Mouse (Mus musculus): ENCODE measurements around the gene Hdhd3. TPM values are rescaled to one million over a fixed set of nuclear protein-coding genes. Genes with fewer than 3 reads are reported as not detected.

Gene Hdhd3
- total and polyA plus RNA-seq, 3 experiments, result 3.9 to 9.0 (median 4.0) TPM

- peak overlapping the region; percentile 76 for H3K27ac ChIP-seq
- intact Hi-C loops (cut with DNase I), result loop anchor here (5.0 kb wide), 1 partner anchor 94 kb away; the partner anchor contains the start of genes Cdc26 and Prpf4
- peak overlapping the region; percentile 66 for H3K9ac ChIP-seq (ENCODE audit: low read depth, low read length)
- no peaks in the 10 kb centered on the region for H3K36me3 ChIP-seq (ENCODE audit: control insufficient read depth, insufficient read depth, low read length)
- WGBS, result 1% methylated on average over 7 of the region's 7 CpGs
- DNase-seq, result no peak
- TF ChIP-seq POLR2A (IDR thresholded peaks at IDR 0.05; ENCODE audit: insufficient read depth, low read depth, low read length) (no peak), CTCF (IDR thresholded peaks at IDR 0.05) (no peak), EP300 (IDR thresholded peaks at IDR 0.05; ENCODE audit: insufficient read depth, low read depth, low read length) (no peak)
- peak overlapping the region; percentile 78 for H3K4me3 ChIP-seq
- H3K79me2 ChIP-seq (replicated peaks; ENCODE audit: control insufficient read depth, insufficient read depth, low read length), result no peaks in the 10 kb centered on the region
- no peaks in the 10 kb centered on the region for H3K27me3 ChIP-seq (ENCODE audit: control insufficient read depth, insufficient read depth, low read length)
- H3K4me1 ChIP-seq (ENCODE audit: control insufficient read depth, insufficient read depth, low read length), result peaks cover 7% of the 10 kb centered on the region; the same call in 1 of the 2 replicates
These were observed 1.7 kb downstream of the Hdhd3 start for GRCm38 (mm10) chr4:62501534-62501933.

GRCm38 (mm10) chr4:62500799-62501198 is 2.5 kb downstream of the Hdhd3 start:
- intact Hi-C loops (cut with DNase I), result loop anchor here (5.0 kb wide), 1 partner anchor 93 kb away; the partner anchor contains the start of genes Cdc26 and Prpf4
- no peak overlapping the region for H3K27ac ChIP-seq
- no peak for TF ChIP-seq EP300 (IDR thresholded peaks at IDR 0.05; ENCODE audit: insufficient read depth, low read depth, low read length)
- TF ChIP-seq POLR2A (IDR thresholded peaks at IDR 0.05; ENCODE audit: insufficient read depth, low read depth, low read length), result no peak
- no peak for TF ChIP-seq CTCF (IDR thresholded peaks at IDR 0.05)
- no peaks in the 10 kb centered on the region for H3K79me2 ChIP-seq (replicated peaks; ENCODE audit: control insufficient read depth, insufficient read depth, low read length)
- DNase-seq, result no peak
- H3K9ac ChIP-seq (ENCODE audit: low read depth, low read length), result no peak overlapping the region
- peaks cover 8% of the 10 kb centered on the region; the same call in 1 of the 2 replicates for H3K4me1 ChIP-seq (ENCODE audit: control insufficient read depth, insufficient read depth, low read length)
- H3K36me3 ChIP-seq (ENCODE audit: control insufficient read depth, insufficient read depth, low read length), result no peaks in the 10 kb centered on the region
- H3K27me3 ChIP-seq (ENCODE audit: control insufficient read depth, insufficient read depth, low read length), result no peaks in the 10 kb centered on the region
- WGBS, result 86% methylated on average over 4 of the region's 4 CpGs
- no peak overlapping the region for H3K4me3 ChIP-seq

GRCm38 (mm10) chr4:62496815-62497214 is 6.5 kb downstream of the Hdhd3 start:
- peak; percentile 45 to 63 for DNase-seq
- intact Hi-C loops (cut with DNase I), result no loop called here
- Histone ChIP-seq H3K9ac (ENCODE audit: low read depth, low read length) (no peak overlapping the region), H3K79me2 (replicated peaks; ENCODE audit: control insufficient read depth, insufficient read depth, low read length) (no peaks in the 10 kb centered on the region), H3K4me1 (ENCODE audit: control insufficient read depth, insufficient read depth, low read length) (peaks cover 6% of the 10 kb centered on the region; the same call in 1 of the 2 replicates), H3K36me3 (ENCODE audit: control insufficient read depth, insufficient read depth, low read length) (no peaks in the 10 kb centered on the region), H3K27ac (no peak overlapping the region), H3K4me3 (no peak overlapping the region), H3K27me3 (ENCODE audit: control insufficient read depth, insufficient read depth, low read length) (no peaks in the 10 kb centered on the region)
- 15% methylated on average over 8 of the region's 8 CpGs for WGBS
- TF ChIP-seq CTCF (IDR thresholded peaks at IDR 0.05) (no peak), EP300 (IDR thresholded peaks at IDR 0.05; ENCODE audit: insufficient read depth, low read depth, low read length) (no peak), POLR2A (IDR thresholded peaks at IDR 0.05; ENCODE audit: insufficient read depth, low read depth, low read length) (no peak)

- Histone ChIP-seq H3K36me3 (ENCODE audit: control insufficient read depth, insufficient read depth, low read length) (no peaks in the 10 kb centered on the region), H3K27ac (no peak overlapping the region), H3K27me3 (ENCODE audit: control insufficient read depth, insufficient read depth, low read length) (no peaks in the 10 kb centered on the region), H3K4me1 (ENCODE audit: control insufficient read depth, insufficient read depth, low read length) (peaks cover 6% of the 10 kb centered on the region; the same call in 1 of the 2 replicates), H3K9ac (ENCODE audit: low read depth, low read length) (no peak overlapping the region), H3K79me2 (replicated peaks; ENCODE audit: control insufficient read depth, insufficient read depth, low read length) (no peaks in the 10 kb centered on the region), H3K4me3 (no peak overlapping the region)
- WGBS, result 43% methylated on average over 8 of the region's 8 CpGs
- peak; percentile 55 to 68 for DNase-seq
- TF ChIP-seq EP300 (IDR thresholded peaks at IDR 0.05; ENCODE audit: insufficient read depth, low read depth, low read length) (no peak), CTCF (IDR thresholded peaks at IDR 0.05) (no peak), POLR2A (IDR thresholded peaks at IDR 0.05; ENCODE audit: insufficient read depth, low read depth, low read length) (0 out of 2 replicates have a peak, but pooled peaks have one; percentile 13)
- intact Hi-C loops (cut with DNase I), result no loop called here
These were observed 7.3 kb downstream of the Hdhd3 start for GRCm38 (mm10) chr4:62495946-62496345.

- no peak overlapping the region for H3K27ac ChIP-seq
- H3K27me3 ChIP-seq (ENCODE audit: control insufficient read depth, insufficient read depth, low read length), result no peaks in the 10 kb centered on the region
- H3K9ac ChIP-seq (ENCODE audit: low read depth, low read length), result no peak overlapping the region
- 55% methylated on average over 9 of the region's 9 CpGs for WGBS
- H3K36me3 ChIP-seq (ENCODE audit: control insufficient read depth, insufficient read depth, low read length), result no peaks in the 10 kb centered on the region
- DNase-seq, result peak in 1 of 2 experiments; percentile 12
- no peak for TF ChIP-seq EP300 (IDR thresholded peaks at IDR 0.05; ENCODE audit: insufficient read depth, low read depth, low read length)
- TF ChIP-seq POLR2A (IDR thresholded peaks at IDR 0.05; ENCODE audit: insufficient read depth, low read depth, low read length), result no peak
- no peak for TF ChIP-seq CTCF (IDR thresholded peaks at IDR 0.05)
- H3K4me3 ChIP-seq, result no peak overlapping the region
- H3K4me1 ChIP-seq (ENCODE audit: control insufficient read depth, insufficient read depth, low read length), result peaks cover 6% of the 10 kb centered on the region; the same call in 1 of the 2 replicates
- intact Hi-C loops (cut with DNase I), result no loop called here
- no peaks in the 10 kb centered on the region for H3K79me2 ChIP-seq (replicated peaks; ENCODE audit: control insufficient read depth, insufficient read depth, low read length)
These were observed 9.0 kb downstream of the Hdhd3 start for GRCm38 (mm10) chr4:62494230-62494629.

- Histone ChIP-seq H3K27me3 (ENCODE audit: control insufficient read depth, insufficient read depth, low read length) (no peaks in the 10 kb centered on the region), H3K79me2 (replicated peaks; ENCODE audit: control insufficient read depth, insufficient read depth, low read length) (no peaks in the 10 kb centered on the region), H3K9ac (ENCODE audit: low read depth, low read length) (no peak overlapping the region), H3K27ac (no peak overlapping the region), H3K36me3 (ENCODE audit: control insufficient read depth, insufficient read depth, low read length) (no peaks in the 10 kb centered on the region), H3K4me3 (no peak overlapping the region), H3K4me1 (ENCODE audit: control insufficient read depth, insufficient read depth, low read length) (peaks cover 6% of the 10 kb centered on the region; the same call in 1 of the 2 replicates)
- WGBS, result 66% methylated on average over 2 of the region's 2 CpGs
- no peak for DNase-seq
- TF ChIP-seq POLR2A (IDR thresholded peaks at IDR 0.05; ENCODE audit: insufficient read depth, low read depth, low read length), result no peak
- TF ChIP-seq CTCF (IDR thresholded peaks at IDR 0.05), result no peak
- no peak for TF ChIP-seq EP300 (IDR thresholded peaks at IDR 0.05; ENCODE audit: insufficient read depth, low read depth, low read length)
- intact Hi-C loops (cut with DNase I), result no loop called here
These were observed 10.6 kb downstream of the Hdhd3 start for GRCm38 (mm10) chr4:62492682-62493081.

All from heart, adult 2 months (tissue).